Mouse (Mus musculus) kidney, postnatal 4 days (tissue): ENCODE data around the gene Twnk.
A peak's percentile ranks its signal among the peaks of the same experiment; 100 is the strongest.
"Not testable (repeated sequence)": the region's sequence is repeated elsewhere in the genome, so short reads cannot be mapped to it uniquely, and the experiment has no call there.

Experiments
- DNase-seq, 2 experiments: peaks; one replicate each; pipeline ENCODE4 v3.0.0; 2021; ENCODE audit warnings: mixed read lengths in 2 of 2

Gene Twnk

DNA sequence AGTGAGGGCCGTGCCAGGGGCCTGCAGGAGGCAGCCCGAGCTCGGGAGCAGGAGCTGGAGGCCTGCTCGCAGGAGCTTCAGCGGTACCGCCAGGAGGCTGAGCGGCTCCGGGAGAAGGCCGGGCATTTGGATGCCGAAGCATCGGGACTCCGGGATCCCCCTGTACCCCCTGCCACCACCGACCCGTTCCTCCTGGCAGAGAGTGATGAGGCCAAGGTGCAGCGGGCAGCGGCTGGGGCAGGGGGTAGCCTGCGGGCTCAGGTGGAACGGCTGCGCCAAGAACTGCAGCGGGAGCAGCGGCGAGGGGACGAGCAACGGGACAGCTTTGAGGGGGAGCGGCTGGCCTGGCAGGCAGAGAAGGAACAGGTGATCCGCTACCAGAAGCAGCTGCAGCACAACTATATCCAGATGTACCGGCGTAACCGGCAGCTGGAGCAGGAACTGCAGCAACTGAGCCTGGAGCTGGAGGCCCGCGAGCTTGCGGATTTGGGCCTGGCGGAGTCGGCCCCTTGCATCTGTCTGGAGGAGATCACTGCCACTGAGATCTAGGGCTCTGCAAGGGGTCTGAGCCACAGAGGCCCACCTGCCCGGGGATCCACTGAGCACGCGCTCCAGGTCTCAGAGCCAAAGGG lies 20.6 kb downstream of the Twnk start:
- no peak for DNase-seq

DNA sequence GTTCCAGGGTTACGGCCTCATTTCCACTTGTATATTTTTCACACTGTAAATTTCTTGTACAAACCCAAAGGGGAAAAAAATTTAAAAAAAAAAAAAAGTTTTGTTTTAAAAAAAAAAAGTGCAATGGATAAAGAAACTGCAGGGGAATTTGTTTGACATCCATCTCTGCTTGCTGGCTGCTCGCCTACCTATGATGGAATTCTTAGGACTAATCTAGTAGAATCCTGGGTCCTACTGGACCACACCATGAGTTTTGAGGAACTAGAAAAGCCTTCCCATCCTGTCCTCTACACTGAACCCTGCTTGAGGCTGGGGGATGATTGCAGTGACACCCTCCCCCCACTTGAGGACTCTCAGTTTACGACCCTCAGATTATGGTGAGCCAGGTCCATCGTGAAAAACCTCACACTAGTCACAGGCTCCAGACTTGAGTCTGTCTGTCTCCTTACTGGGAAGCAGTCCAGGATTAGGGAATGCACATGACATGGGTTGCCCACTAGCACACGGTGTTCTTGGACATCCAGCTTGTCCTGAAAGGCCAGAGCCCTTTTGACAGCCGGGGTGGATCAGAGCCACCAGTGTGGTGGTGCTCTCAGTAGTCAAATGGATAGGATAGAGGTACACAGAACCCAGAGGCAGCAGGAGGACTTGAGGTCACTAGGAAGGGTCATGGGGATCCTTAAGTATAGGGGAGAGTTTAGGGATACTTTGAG lies 21.7 kb downstream of the Twnk start:
- no peak for DNase-seq

DNA sequence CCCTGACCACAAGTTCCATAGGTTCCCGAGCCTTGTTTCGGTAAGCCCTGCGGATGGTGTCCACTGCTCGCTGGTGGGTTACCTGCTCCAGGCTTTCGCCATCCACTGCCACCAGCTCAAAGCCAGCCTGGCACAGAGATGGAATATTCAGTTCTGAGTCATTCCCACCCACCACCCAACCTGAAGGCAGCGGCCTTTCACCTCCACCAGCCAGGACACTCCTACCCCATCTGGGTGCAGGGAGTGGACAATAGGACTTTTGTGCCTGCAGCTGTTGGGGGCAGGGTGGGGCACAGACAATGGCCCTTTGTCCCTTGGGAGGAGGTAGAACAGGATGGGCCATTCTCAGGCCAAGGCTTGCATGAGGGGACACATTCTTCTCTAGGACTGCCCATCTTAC lies 22.4 kb downstream of the Twnk start:
- DNase-seq, result no peak

DNA sequence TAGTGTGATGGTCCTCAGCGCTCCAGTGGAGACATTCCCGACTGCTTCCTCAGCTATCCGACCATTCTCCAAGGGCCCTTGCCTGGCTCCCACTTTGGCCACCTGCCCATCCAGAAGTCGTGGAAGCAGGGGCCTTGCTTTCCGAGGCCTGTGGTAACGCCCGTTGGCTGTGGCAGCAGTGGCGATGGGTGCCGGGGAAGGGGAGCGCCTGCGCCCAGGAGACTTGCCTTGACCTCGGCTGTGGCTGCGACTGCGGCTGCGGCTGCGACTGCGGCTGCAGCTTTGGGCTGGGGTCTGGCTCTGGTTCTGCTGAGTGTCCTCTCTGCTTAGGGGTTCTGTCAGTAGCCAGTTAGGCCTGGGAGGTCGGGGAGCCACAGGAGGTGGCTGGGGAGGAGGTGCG lies 23.3 kb downstream of the Twnk start:
- DNase-seq, result no peak

DNA sequence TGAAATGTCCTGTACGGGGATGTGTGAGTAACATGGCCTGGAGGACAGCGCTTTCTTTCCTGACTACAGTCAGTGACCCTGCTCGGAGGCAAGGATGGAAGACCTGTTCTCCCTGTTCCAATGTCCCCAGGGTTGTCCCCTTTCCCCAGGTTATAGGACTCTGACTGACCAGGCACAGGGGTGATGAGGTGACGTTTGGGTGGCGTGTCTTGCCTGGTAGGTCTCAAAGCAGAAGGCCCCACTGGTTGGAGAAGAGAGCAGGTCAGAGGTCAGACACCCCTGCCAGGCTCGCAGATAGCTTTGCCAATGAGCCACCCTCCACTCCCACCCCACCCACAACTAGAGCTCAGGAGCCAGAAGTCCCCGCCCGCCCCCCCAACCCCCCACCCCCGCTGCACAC lies 24.1 kb downstream of the Twnk start:
- no peak for DNase-seq

DNA sequence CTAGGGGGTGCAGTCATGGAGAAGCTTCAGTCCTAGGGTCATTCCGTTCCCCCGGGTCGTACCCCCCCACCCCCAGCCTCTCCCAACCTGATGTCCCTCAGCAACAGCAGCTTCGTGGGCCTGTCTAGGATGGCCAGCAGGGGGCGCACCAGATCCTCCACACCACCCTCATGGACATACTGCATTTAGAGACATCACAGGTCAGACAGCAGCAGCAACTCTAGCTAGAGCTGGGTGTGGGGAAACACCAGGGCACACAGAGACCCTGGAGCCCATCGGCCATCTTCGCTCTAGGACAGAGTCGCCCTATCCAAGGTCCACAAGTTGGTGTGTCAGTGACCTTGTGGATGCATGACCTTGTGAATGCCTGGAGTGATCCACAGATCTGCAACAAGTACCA lies 24.6 kb downstream of the Twnk start:
- peak; percentile 84 to 87 for DNase-seq

DNA sequence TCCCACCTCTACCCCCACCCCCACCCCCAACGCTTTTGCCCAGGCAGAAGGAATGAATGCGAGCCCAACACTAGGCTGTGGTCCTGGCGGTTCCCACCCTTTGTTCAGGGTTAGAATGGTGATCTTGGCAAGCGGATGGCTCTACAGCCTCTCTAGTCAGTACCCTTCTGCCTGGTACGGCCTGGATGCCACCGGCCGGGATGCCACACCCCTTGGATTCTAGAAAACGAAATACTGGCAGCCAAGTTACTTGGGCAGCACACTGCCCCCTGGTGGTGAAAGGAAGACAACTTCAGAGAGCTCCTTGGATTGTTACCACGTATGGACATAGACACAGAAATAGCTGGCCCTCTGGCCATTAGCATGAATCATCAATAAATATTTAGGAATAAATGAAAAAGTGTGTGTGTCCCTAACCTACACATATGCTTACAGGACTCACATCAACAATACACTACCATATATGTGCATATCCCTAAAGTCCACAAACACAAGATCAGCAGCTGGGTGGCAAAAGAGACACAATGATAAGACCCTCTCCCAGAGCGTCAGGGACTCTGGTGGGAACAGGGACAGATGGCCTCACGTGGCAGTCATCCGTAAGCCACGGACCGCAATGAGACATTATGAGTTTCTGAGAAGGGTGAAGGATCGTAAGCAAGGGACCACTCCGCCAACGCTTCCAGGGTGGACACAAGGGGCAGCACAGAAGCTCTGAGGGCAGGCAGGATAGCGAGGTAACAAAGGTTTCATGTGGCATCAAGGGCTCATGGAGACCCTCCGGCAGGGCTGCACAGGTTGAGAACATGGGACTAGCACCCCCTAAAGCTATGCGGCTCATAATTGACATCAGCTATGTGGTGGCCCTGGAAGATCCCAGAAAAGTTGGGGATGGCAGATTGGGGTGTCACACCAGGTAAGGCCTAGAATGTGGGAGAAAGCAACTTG lies 25.6 kb downstream of the Twnk start:
- peak; percentile 84 to 90 for DNase-seq

DNA sequence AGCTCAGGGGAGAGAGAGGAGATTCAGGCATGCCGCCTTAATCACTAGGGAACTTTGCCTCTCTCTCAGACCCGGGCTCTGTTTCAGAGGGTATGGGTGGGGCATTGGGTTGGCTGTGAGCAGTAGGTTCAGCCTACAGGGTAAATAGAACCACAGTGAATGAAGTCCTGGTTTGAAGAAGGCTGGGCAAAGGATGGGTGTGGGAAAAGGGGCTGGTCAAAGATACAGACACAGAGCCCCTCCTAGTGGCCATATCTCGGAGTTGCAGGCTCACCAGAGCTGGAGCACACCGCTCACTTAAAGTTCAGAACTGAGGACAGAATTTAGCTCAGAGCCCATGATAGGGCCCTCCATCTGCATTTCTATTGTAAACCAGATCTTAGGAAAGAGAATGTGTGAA lies 26.3 kb downstream of the Twnk start:
- peak; percentile 88 to 91 for DNase-seq

DNA sequence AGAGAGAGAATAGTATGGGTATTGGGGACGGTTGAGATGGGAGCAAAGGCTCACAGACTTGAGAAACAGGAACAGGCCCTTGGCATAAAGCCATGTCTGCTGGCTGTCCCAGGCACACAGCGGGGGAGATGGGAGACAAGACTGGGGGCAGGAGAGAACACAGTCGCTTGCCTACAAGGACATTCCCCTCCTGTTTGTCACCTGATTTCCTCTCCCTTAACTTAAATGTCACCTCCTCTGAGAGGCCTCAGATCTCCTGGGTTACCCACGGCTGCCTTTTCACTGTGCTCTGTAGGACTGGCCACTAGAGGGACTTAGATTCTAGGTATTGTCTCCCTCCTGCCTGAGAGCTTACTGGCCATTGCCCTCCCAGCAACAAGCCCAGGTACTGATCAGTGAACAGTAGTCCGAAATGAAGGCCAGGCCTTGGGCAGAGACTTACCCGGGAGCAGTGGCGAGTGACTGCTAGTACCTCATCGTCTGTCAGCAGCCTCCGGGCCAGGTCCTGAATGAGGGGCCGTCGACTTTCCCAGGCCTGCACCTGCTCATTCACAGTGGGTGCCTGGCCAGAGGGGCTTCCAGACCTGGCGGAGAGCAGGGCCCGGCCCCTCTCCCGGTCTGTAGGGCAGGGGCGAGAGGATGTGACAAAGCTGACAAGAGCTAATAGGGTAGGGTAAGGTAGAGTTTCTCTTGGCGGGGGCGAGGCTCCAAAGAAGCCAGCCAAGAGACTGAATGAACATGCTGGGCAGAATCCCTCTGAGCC lies 27.3 kb downstream of the Twnk start:
- peak in 1 of 2 experiments; percentile 53 for DNase-seq

DNA sequence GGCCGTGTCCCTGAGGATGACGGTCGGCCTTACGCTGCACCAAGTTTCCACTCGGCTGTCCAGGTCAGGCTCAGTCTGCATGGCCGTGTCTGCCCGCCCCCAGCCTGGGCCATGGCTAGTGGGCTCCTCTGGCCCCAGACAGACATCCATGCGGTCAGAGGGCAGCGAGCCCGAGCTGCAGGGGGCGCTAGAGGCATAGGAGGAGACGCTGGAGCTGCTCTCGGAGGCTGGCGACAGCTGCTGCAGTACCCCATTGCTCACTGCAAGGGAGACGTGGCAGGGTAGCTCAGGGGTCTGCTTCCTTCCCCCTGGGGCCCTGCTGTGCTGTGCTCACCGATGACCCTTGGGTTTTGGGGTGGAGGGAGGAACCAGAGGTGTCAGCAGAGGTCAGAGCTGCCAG lies 31.4 kb downstream of the Twnk start:
- peak; percentile 80 to 82 for DNase-seq

DNA sequence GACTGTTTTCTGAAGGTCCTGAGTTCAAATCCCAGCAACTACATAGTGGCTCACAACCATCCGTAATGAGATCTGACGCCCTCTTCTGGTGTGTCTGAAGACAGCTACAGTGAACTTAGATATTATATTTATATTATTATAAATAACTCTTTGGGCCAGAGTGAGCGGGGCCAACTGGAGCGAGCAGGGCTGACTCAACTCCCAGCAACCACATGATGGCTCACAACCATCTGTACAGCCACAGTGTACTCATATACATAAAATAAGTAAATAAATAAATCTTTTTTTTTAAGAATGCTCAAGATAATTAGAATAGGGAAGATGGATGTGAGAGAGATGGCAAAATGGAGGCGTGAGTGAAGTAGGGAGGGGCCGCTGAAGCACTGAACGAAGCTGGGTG lies 32.7 kb downstream of the Twnk start:
- not testable (repeated sequence) for DNase-seq

DNA sequence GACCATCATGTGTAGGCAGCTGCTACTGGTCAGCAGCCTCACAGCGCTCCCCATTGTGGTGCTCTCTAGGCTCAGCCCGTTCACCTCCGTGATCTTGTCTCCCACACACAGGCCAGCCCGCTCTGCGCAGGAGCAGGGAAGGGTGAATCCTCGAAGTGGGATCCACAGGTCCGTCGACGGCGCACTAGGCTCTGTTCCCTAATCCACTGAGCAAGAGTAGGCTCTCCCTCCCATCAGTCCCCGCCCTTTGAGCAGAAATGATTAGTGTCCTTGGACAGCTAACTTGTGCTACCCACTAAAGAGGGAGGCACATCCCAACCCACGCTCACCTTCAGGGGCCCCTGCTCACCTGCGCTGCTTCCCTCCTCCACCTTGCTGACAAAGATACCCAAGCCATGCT lies 34.8 kb downstream of the Twnk start:
- DNase-seq, result no peak

DNA sequence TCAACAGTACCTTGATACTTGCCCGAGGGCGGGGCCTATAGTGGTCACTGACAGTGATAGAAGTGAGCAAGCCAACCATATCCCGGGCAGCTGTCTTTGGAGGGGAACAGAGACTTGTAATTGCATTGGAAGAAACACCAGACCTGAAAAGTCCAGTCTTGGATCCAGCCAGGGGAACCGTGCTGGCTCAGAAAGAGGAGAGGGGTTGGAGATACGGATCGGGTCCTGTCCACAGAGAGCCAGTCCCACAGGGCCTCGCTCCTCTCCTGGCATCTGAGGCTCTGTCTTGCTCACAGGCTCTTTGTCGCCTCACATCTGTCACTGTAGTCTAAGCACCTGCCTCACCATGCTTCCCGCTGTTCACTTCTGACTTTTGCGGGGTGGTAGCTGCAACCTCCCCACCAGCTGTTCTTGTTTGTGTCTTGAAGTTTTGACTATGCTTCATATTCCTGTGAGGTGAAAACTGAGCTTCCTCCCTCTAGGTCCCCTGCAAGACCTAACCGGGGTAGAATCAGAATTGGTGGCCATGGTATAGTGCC lies 39.0 kb downstream of the Twnk start:
- no peak for DNase-seq

DNA sequence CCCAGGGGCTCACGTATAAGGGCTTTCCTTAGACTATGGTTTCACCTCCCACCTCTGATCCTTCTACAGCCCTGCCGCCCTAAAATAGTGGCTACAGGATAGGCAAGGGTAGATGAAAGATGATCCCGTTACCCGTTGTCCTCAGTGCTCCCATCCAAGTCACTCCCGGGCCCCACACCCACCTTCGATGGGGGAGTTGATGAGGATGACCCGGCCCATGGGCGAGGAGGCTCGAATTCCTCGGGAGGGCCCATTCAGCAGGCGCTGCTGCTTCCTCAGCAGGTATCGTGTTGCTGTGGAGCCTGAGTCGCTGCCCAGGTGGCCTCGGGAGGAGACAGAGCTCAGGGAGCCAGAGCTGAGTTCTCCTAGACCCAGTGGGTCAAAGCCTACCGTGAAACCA lies 39.8 kb downstream of the Twnk start:
- DNase-seq, result no peak

DNA sequence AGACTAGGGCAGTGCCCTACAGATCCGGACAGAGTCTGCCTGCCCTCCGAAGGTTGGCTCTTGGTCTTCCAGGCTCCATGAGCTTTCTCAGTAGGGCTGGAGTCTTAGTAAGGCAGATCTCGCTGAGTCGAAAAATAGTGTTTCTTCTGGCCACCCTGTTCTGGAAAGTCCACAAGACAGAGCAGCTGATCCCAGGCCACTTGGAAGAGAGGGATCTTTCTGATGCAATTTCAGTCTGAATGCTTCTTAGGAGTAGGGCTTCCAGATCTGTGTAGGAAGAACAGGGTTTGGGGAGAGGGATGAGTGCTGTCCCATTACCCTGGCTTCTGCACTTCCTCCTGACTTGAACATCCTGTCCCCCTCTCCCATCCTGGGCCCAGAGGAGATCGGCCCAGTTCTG lies 40.2 kb downstream of the Twnk start, which contains the start of gene Pdzd7:
Gene Pdzd7, minus strand, starts transcription at position 67 of the 400 bp plus-strand sequence.
- DNase-seq, result no peak

DNA sequence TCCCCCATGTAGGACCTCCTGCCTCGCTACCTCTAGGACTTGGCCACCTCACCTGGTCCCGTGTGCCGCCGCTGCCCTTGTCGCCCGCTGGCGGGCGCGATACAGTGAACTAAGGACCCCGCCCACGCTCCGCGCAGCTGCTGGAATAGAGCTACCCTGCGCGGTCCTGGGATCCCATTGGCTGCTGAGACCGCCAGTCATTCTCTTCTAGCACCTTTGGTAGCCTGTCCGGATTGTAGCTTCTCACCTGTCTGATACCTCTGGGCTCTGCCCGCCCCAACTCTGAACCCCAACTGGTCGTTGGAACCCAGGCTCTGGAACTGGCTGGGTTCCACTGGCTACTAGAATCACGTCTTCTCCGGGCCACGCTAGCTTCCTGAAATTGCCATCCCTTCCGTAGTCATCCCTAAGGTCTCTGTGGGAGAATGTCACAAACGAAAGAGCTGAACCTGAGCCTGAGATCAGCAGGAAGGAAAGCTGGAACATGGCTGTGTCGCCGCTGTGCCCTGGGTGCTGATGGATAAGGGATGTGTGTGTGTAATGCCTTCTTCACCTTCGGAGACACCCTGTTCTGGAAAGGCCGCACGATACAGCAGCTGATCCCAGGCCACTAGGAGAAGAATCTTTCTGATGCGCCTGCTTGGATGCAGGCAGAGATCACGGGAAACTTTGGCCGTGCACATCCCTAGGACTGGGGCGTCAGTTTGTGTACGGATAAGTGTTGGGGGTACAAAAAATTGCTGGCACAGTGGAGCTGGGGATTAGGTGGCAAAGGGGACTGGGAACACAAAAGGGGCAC lies 41.3 kb downstream of the Twnk start:
- peak; percentile 90 to 94 for DNase-seq

DNA sequence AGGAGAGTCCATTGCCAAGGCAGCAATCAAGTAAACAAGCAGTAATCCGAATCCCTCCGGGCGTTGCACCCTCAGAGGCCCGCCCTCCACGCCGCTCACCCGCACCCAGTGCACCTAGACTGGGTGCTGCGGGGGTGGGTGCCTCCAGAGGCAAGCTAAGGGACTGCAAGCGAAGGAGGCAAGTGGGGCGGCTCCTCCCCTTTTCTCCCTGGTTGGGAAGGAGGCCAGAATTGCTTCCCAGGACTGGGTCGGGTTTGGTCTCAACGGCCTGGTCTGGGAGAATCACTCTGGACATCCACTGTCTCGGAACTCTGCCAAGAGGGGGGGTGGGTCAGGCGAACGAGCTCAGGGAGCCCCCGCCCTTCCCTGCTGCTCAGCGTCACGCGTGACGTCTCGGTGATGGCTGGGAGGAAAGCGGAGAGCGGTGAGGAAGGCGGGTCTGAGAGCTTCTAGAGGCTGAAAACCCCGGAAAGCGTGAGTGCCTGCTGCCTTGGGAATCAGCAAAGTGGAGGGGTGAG lies 42.0 kb downstream of the Twnk start, which contains the start of gene Sfxn3:
Gene Sfxn3, plus strand, starts transcription at position 87 of the 518 bp plus-strand sequence.
- DNase-seq, result peak; percentile 96 to 97

DNA sequence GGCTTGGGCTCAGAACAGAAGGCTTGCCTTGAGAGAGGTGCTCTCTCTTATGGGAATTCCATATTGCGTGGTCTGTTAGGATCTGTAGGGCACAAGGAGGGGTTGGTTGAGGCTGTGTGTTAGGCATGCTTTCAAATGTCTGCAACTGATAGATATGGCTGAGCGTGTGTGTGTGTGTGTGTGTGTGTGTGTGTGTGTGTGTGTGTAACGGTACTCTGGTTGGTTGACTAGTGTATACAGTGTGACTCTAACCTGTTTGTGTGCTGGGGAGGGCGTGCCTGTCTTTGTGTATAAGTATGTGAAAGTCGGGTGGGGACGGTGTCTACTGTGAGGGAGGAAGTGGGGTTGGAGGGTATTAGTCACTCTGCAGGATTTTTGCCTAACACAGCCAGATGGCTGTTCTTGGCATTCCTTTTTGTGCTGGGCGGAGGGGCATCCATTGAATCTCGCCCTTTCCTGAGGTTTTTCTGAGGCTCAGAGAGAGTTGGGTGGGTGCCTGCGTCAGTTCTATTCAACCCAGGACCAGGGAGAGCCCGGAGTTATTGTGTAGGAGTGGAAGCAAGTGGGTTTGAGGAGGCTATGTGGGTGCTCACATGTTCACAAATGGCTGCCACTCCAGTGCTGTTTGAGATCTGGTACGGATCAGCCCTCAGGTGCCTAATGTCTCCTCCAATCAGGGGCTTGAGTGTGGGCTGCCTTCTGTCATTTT lies 42.6 kb downstream of the Twnk start:
- peak; percentile 52 to 67 for DNase-seq

DNA sequence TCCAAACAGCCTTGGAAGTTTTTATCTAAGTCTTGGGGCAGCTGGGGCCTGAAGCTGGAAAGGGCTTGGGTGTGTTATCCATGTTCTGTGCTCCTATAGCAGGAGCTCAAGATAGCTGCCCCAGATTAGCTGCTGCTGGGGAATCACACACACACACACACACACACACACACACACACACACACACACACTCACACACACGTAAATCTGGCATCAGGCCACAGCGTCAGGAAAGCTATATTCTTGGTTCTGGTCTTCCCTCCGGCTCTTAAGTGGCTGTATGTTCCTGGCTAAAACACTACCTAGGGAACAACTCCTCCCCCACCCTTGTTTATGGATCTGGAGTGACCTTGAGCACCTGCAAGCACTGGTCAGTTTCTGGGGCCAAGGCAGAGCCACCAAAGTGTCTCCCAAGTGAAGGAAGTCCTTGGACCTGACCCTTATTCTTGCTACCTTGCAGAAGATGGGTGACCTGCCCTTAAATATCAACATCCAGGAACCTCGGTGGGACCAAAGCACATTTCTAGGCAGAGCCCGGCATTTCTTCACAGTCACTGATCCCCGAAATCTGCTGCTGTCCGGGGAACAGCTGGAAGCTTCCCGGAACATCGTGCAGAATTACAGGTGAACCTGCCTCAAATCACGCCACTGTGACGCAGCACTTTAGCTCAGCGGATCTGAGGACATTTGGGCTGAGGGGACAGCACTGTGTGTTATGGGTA lies 43.3 kb downstream of the Twnk start:
- DNase-seq, result no peak

DNA sequence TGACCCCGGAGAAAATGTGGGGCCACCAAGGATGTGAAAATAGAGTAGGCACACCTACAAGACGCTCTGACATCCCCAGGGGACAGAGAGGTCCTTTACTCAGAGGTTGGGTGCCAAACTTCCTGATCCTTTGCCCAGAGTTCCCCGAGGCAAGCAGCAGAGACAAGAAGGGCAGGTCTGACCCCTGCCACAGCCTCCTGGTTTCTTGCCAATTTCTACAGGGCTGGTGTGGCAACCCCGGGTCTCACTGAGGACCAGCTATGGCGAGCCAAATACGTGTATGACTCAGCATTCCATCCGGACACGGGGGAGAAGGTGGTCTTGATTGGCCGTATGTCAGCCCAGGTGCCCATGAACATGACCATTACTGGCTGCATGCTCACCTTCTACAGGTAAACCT lies 44.1 kb downstream of the Twnk start:
- DNase-seq, result no peak
